Mouse (Mus musculus) hindbrain, embryonic 14.5 days (tissue): ENCODE results near the gene Lsamp. TPM values are rescaled to one million over a fixed set of nuclear protein-coding genes. Genes with fewer than 3 reads are reported as not detected.
A peak's percentile ranks its signal among the peaks of the same experiment; 100 is the strongest.

Experiments used
- ATAC-seq: fragments of 200-750 bp; cut with Nextera tagmentation; 2 replicates; pipeline ENCODE4 v1.8.0; 2017; ENCODE audit warnings: moderate number of reproducible peaks, mild to moderate bottlenecking, moderate TSS enrichment, moderate library complexity; ENCODE audit not compliant: low FRiP score
- DNase-seq: peaks from one replicate; pipeline ENCODE4 v3.0.0-alpha.2; 2015; ENCODE audit warnings: low spot score
- H3K27ac ChIP-seq: fragments of 300-500 bp; sonication (generic); 2 replicates; pipeline ENCODE4 v1.5.1; 2014; ENCODE audit warnings: mild to moderate bottlenecking, moderate library complexity
- H3K27me3 ChIP-seq: fragments of 300-500 bp; sonication (generic); 2 replicates; pipeline ENCODE4 v1.6.1; 2014; ENCODE audit warnings: mild to moderate bottlenecking, low read length, mixed read lengths; ENCODE audit not compliant: control insufficient read depth, insufficient read depth
- H3K36me3 ChIP-seq: fragments of 300-500 bp; sonication (generic); replicated peaks from 2 replicates; pipeline ENCODE4 v1.6.1; 2014; ENCODE audit not compliant: control insufficient read depth, insufficient read depth
- H3K4me1 ChIP-seq: fragments of 300-500 bp; sonication (generic); replicated peaks from 2 replicates; pipeline ENCODE4 v1.6.1; 2014; ENCODE audit warnings: antibody characterized with exemption, low read length, mixed read lengths; ENCODE audit not compliant: control insufficient read depth, insufficient read depth
- H3K4me2 ChIP-seq: fragments of 300-500 bp; sonication (generic); replicated peaks from 2 replicates; pipeline ENCODE4 v1.6.1; 2014; ENCODE audit warnings: mild to moderate bottlenecking, moderate library complexity
- H3K4me3 ChIP-seq: fragments of 300-500 bp; sonication (generic); replicated peaks from 2 replicates; pipeline ENCODE4 v1.5.1; 2014; ENCODE audit warnings: mild to moderate bottlenecking, low read length
- H3K9ac ChIP-seq: fragments of 300-500 bp; sonication (generic); 2 replicates; pipeline ENCODE4 v1.6.1; 2014
- H3K9me3 ChIP-seq: fragments of 300-500 bp; sonication (generic); 2 replicates; pipeline ENCODE4 v1.6.1; 2016; ENCODE audit warnings: low read length; ENCODE audit not compliant: control insufficient read depth
- WGBS: fragments of 180-500 bp; shearing (Covaris S2); extraction: QIAGEN DNeasy Blood & Tissue Kit; methylation state at CpG from one replicate; pipeline ENCODE4 v1.1.7; 2014; 5-methylcytosine and 5-hydroxymethylcytosine counted together
- polyA plus RNA-seq: library from polyadenylated mRNA; unstranded; fragments of >200 nt; fragmentation: Nextera tagmentation; extraction: Ambion mirVana; gene quantifications from 2 replicates; pipeline ENCODE4 v1.2.1, GENCODE M21; 2014

Gene Lsamp
- polyA plus RNA-seq, 1 experiment from 2014 or later, result 88.1 TPM

GRCm38 (mm10) chr16:40324811-40325210, 340.6 kb downstream of the Lsamp start:
- ATAC-seq (no peak), DNase-seq (no peak)
- H3K4me2 ChIP-seq, result no peak overlapping the region
- no peaks in the 10 kb centered on the region for H3K27me3 ChIP-seq
- H3K9ac ChIP-seq, result no peak overlapping the region
- 88% methylated on average over 3 of the region's 3 CpGs for WGBS
- no peaks in the 10 kb centered on the region for H3K36me3 ChIP-seq
- no peaks in the 10 kb centered on the region for H3K4me1 ChIP-seq
- H3K4me3 ChIP-seq, result no peak overlapping the region
- H3K9me3 ChIP-seq, result no peaks in the 10 kb centered on the region
- no peak overlapping the region for H3K27ac ChIP-seq

GRCm38 (mm10) chr16:40328249-40328820, 344.2 kb downstream of the Lsamp start:
- Histone ChIP-seq H3K4me2 (no peak overlapping the region), H3K4me1 (no peaks in the 10 kb centered on the region), H3K27me3 (no peaks in the 10 kb centered on the region), H3K27ac (no peak overlapping the region), H3K9me3 (no peaks in the 10 kb centered on the region), H3K4me3 (no peak overlapping the region), H3K36me3 (no peaks in the 10 kb centered on the region), H3K9ac (no peak overlapping the region)
- no peak for DNase-seq
- 72% methylated on average over 7 of the region's 7 CpGs for WGBS
- ATAC-seq, result no peak

- H3K4me2 ChIP-seq, result no peak overlapping the region
- no peak overlapping the region for H3K27ac ChIP-seq
- H3K36me3 ChIP-seq, result no peaks in the 10 kb centered on the region
- no peak overlapping the region for H3K9ac ChIP-seq
- 88% methylated on average over 5 of the region's 5 CpGs for WGBS
- DNase-seq (no peak), ATAC-seq (no peak)
- H3K4me3 ChIP-seq, result no peak overlapping the region
- H3K9me3 ChIP-seq, result no peaks in the 10 kb centered on the region
- no peaks in the 10 kb centered on the region for H3K27me3 ChIP-seq
- 0 out of 2 replicates have a peak, but pooled peaks cover 4% of the 10 kb centered on the region for H3K4me1 ChIP-seq
These were observed 385.5 kb downstream of the Lsamp start for GRCm38 (mm10) chr16:40369677-40370076.

GRCm38 (mm10) chr16:40371291-40371690, 387.1 kb downstream of the Lsamp start:
- no peaks in the 10 kb centered on the region for H3K9me3 ChIP-seq
- no peak overlapping the region for H3K27ac ChIP-seq
- no peaks in the 10 kb centered on the region for H3K27me3 ChIP-seq
- no peak for ATAC-seq
- no peak for DNase-seq
- H3K4me1 ChIP-seq, result 0 out of 2 replicates have a peak, but pooled peaks cover 4% of the 10 kb centered on the region
- no peak overlapping the region for H3K9ac ChIP-seq
- no peak overlapping the region for H3K4me2 ChIP-seq
- no peaks in the 10 kb centered on the region for H3K36me3 ChIP-seq
- no peak overlapping the region for H3K4me3 ChIP-seq
- 90% methylated on average over 1 of the region's 1 CpGs for WGBS

GRCm38 (mm10) chr16:40375314-40375713, 391.2 kb downstream of the Lsamp start:
- Histone ChIP-seq H3K9ac (no peak overlapping the region), H3K4me1 (no peaks in the 10 kb centered on the region), H3K36me3 (no peaks in the 10 kb centered on the region), H3K4me2 (no peak overlapping the region), H3K9me3 (no peaks in the 10 kb centered on the region), H3K27ac (no peak overlapping the region), H3K4me3 (no peak overlapping the region), H3K27me3 (no peaks in the 10 kb centered on the region)
- 93% methylated on average over 4 of the region's 4 CpGs for WGBS
- ATAC-seq, result no peak
- DNase-seq, result no peak

- ATAC-seq (no peak), DNase-seq (no peak)
- Histone ChIP-seq H3K9ac (no peak overlapping the region), H3K9me3 (no peaks in the 10 kb centered on the region), H3K27me3 (no peaks in the 10 kb centered on the region), H3K4me3 (no peak overlapping the region), H3K4me2 (no peak overlapping the region), H3K27ac (no peak overlapping the region), H3K4me1 (no peaks in the 10 kb centered on the region), H3K36me3 (no peaks in the 10 kb centered on the region)
- WGBS, result 45% methylated on average over 6 of the region's 6 CpGs
These were observed 393.1 kb downstream of the Lsamp start for GRCm38 (mm10) chr16:40377129-40377799.

- ATAC-seq (peak; percentile 34; the same call in 1 of the 2 replicates), DNase-seq (no peak)
- H3K27me3 ChIP-seq, result no peaks in the 10 kb centered on the region
- H3K9ac ChIP-seq, result no peak overlapping the region
- 24% methylated on average over 4 of the region's 4 CpGs for WGBS
- H3K4me1 ChIP-seq, result no peaks in the 10 kb centered on the region
- H3K27ac ChIP-seq, result no peak overlapping the region
- no peaks in the 10 kb centered on the region for H3K36me3 ChIP-seq
- H3K9me3 ChIP-seq, result no peaks in the 10 kb centered on the region
- H3K4me2 ChIP-seq, result no peak overlapping the region
- no peak overlapping the region for H3K4me3 ChIP-seq
These were observed 407.9 kb downstream of the Lsamp start for GRCm38 (mm10) chr16:40392106-40392505.

- no peaks in the 10 kb centered on the region for H3K9me3 ChIP-seq
- no peak overlapping the region for H3K4me2 ChIP-seq
- no peak overlapping the region for H3K4me3 ChIP-seq
- ATAC-seq, result no peak
- no peaks in the 10 kb centered on the region for H3K27me3 ChIP-seq
- DNase-seq, result no peak
- no peaks in the 10 kb centered on the region for H3K4me1 ChIP-seq
- no peak overlapping the region for H3K27ac ChIP-seq
- 93% methylated on average over 2 of the region's 2 CpGs for WGBS
- no peaks in the 10 kb centered on the region for H3K36me3 ChIP-seq
- H3K9ac ChIP-seq, result no peak overlapping the region
These were observed 415.4 kb downstream of the Lsamp start for GRCm38 (mm10) chr16:40399531-40399930.

GRCm38 (mm10) chr16:40434280-40434679, 450.1 kb downstream of the Lsamp start:
- no peak overlapping the region for H3K9ac ChIP-seq
- 0 out of 2 replicates have a peak, but pooled peaks cover 4% of the 10 kb centered on the region for H3K4me1 ChIP-seq
- no peaks in the 10 kb centered on the region for H3K27me3 ChIP-seq
- no peak overlapping the region for H3K27ac ChIP-seq
- no peaks in the 10 kb centered on the region for H3K36me3 ChIP-seq
- 67% methylated on average over 3 of the region's 3 CpGs for WGBS
- no peak for DNase-seq
- no peak for ATAC-seq
- H3K4me2 ChIP-seq, result no peak overlapping the region
- H3K9me3 ChIP-seq, result no peaks in the 10 kb centered on the region
- no peak overlapping the region for H3K4me3 ChIP-seq
